Mouse (Mus musculus): ENCODE measurements around the gene Bpifa3. TPM values are rescaled to one million over a fixed set of nuclear protein-coding genes. Genes with fewer than 3 reads are reported as not detected.

Bpifa3 gene
- polyA plus RNA-seq (2011; ENCODE audit: insufficient read length, low read depth, missing spikeins) = not detected in 2 replicates

DNA sequence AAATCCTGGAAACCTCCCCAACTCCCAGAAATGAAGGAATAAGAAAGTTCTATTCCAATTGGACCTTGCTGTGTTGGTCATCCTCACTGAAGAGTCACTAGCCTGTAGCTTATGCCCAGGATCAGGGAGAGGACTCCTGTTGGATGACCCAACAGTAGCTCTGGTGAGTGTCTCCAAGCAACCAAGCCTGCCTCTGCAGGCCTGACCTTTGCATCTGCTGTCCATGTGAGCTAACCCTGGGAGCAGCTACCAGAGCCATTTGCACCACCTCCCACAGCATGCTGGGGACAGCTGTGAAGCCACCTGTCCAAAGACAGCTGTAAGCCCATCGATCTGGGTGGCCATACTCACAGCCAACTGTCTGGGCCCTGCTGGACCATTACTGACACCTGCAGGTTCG, at the start of gene Bpifa3:
Gene Bpifa3, plus strand, starts transcription at position 217 of the 400 bp plus-strand sequence.
- TF ChIP-seq CTCF (IDR thresholded peaks at IDR 0.05; ENCODE audit: borderline replicate concordance, insufficient read depth, low read length) (no peak), POLR2A (IDR thresholded peaks at IDR 0.05; ENCODE audit: low read depth, low read length) (no peak)
- H3K27ac ChIP-seq (ENCODE audit: insufficient read depth, low read length) = no peak within 1 kb of the TSS
- no peaks in the 10 kb centered on the region for H3K4me1 ChIP-seq (ENCODE audit: control insufficient read depth, insufficient read depth, low read length)
- H3K4me3 ChIP-seq (ENCODE audit: insufficient read depth, low read length) = no peak within 1 kb of the TSS

DNA sequence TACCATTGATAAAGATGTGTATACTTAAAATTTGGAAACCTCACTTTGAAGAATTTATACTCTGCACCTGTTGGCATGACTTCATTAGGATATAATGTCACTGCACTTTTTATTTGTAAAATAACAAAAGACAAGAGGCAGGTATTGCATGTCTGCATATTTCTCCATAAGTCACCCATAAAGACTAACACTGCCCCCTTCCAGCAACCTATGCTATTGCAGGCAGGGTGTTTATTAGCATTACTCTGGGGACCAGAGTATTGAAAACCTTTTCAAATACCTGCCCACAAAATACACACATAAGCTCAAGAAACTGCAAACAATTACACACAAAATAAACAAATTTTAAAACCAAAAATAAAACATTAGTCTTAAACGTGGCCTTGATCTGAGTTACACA, 32.4 kb upstream of the Bpifa3 start:
- Histone ChIP-seq H3K4me1 (ENCODE audit: control insufficient read depth, insufficient read depth, low read length) (no peaks in the 10 kb centered on the region), H3K27ac (ENCODE audit: insufficient read depth, low read length) (no peak overlapping the region), H3K4me3 (ENCODE audit: insufficient read depth, low read length) (no peak overlapping the region)
- TF ChIP-seq CTCF (IDR thresholded peaks at IDR 0.05; ENCODE audit: borderline replicate concordance, insufficient read depth, low read length) (no peak), POLR2A (IDR thresholded peaks at IDR 0.05; ENCODE audit: low read depth, low read length) (no peak)

DNA sequence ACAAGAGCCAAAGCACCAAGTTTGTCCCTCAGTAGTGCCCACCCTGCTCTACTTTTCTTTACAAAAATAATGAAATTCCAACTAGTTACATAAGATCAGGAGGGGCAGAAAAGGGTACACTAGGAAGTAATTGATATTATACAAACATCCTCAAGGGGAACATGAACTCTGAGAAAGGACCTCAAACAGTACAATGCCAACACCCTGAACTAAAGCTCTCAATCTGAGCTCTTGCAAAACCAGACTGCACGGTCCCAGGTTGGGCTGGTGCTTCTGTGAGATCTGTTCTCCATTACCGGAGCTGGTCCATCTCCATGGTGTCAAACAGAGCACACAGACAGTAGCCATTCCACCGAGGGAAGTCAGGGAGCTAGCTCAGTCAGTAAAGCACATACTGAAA, 12.8 kb upstream of the Bpifa3 start:
- TF ChIP-seq POLR2A (IDR thresholded peaks at IDR 0.05; ENCODE audit: low read depth, low read length) = no peak
- TF ChIP-seq CTCF (IDR thresholded peaks at IDR 0.05; ENCODE audit: borderline replicate concordance, insufficient read depth, low read length) = no peak
- H3K4me1 ChIP-seq (ENCODE audit: control insufficient read depth, insufficient read depth, low read length) = no peaks in the 10 kb centered on the region
- H3K4me3 ChIP-seq (ENCODE audit: insufficient read depth, low read length) = no peak overlapping the region
- no peak overlapping the region for H3K27ac ChIP-seq (ENCODE audit: insufficient read depth, low read length)

DNA sequence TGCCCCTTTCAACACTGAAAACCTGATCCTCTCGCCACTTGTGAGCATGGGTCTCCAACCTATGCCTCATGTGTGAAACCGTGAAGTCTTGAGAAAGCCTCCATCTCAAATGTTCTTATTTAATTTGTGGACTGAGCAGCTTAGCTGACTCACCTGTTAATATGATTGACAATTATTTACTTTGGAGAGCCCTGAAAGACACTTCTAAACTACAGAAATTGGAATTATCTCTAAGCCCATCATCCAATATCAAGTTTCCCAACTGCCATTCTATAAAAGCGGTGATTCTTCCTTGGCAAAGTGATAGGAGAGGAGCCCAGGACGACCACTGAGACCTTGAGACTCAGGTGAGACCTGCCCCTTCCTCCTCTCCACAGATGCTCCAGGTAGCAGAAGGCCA, 12.4 kb downstream of the Bpifa3 start, which contains the start of gene Bpifa1:
Gene Bpifa1, plus strand, starts transcription at position 301 of the 400 bp plus-strand sequence.
- no peaks in the 10 kb centered on the region for H3K4me1 ChIP-seq (ENCODE audit: control insufficient read depth, insufficient read depth, low read length)
- H3K27ac ChIP-seq (ENCODE audit: insufficient read depth, low read length) = no peak within 1 kb of the TSS
- TF ChIP-seq POLR2A (IDR thresholded peaks at IDR 0.05; ENCODE audit: low read depth, low read length) = no peak
- no peak for TF ChIP-seq CTCF (IDR thresholded peaks at IDR 0.05; ENCODE audit: borderline replicate concordance, insufficient read depth, low read length)
- H3K4me3 ChIP-seq (ENCODE audit: insufficient read depth, low read length) = no peak within 1 kb of the TSS

DNA sequence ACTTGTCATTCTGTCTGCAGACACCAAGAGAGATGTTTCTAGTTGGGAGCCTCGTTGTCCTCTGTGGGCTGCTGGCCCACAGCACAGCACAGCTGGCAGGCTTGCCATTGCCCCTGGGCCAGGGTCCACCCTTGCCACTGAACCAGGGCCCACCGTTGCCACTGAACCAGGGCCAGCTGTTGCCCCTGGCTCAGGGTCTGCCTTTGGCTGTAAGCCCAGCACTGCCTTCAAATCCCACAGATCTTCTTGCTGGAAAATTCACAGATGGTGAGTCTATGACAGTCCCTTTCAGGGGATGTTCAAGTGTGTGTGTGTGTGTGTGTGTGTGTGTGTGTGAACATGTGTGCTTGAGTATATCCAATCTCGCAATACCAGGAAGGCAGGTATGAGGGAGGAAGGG, 13.6 kb downstream of the Bpifa3 start:
- TF ChIP-seq POLR2A (IDR thresholded peaks at IDR 0.05; ENCODE audit: low read depth, low read length) = no peak
- no peak for TF ChIP-seq CTCF (IDR thresholded peaks at IDR 0.05; ENCODE audit: borderline replicate concordance, insufficient read depth, low read length)
- Histone ChIP-seq H3K4me1 (ENCODE audit: control insufficient read depth, insufficient read depth, low read length) (no peaks in the 10 kb centered on the region), H3K4me3 (ENCODE audit: insufficient read depth, low read length) (no peak overlapping the region), H3K27ac (ENCODE audit: insufficient read depth, low read length) (no peak overlapping the region)

DNA sequence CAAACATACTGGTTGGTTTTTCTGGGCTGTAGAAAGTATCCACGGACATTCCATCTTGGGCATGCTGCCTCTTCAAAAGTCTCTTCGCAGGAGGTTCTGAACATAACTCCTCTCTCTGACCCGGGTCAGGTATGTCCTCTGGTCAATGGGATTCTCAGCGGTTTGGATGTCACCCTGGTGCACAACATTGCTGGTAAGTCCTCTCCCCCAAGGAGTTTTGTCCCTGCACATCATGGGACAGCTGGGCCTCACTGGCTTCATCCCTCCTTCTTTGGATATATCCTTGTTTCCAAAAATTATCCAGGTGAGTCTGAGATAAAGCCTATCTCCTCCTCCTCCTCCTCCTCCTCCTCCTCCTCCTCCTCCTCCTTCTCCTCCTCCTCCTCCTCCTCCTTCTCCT, 17.4 kb downstream of the Bpifa3 start:
- H3K4me3 ChIP-seq (ENCODE audit: insufficient read depth, low read length) = no peak overlapping the region
- no peak for TF ChIP-seq POLR2A (IDR thresholded peaks at IDR 0.05; ENCODE audit: low read depth, low read length)
- TF ChIP-seq CTCF (IDR thresholded peaks at IDR 0.05; ENCODE audit: borderline replicate concordance, insufficient read depth, low read length) = no peak
- H3K27ac ChIP-seq (ENCODE audit: insufficient read depth, low read length) = no peak overlapping the region
- H3K4me1 ChIP-seq (ENCODE audit: control insufficient read depth, insufficient read depth, low read length) = no peaks in the 10 kb centered on the region

DNA sequence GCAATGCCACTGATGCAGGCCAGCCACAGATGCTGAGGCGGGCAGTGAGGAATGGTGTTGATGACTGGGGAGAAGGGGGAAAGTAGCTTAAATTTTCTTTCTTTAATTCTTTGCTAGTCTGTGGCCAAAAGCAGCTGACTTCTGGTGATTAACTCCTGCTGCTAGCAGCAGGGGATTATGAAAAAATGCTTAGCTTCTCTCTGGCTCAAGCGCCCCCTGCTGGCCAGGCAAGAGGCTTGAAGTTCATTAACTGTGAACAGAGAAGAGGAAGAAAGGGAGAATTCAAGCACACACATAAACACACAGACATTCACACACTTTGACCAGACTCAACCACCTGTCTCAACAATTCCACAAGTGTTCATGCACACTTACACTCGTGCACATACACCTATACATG, 28.3 kb downstream of the Bpifa3 start:
- TF ChIP-seq CTCF (IDR thresholded peaks at IDR 0.05; ENCODE audit: borderline replicate concordance, insufficient read depth, low read length) (0 out of 2 replicates have a peak, but pooled peaks have one; percentile 14), POLR2A (IDR thresholded peaks at IDR 0.05; ENCODE audit: low read depth, low read length) (no peak)
- no peak overlapping the region for H3K27ac ChIP-seq (ENCODE audit: insufficient read depth, low read length)
- H3K4me1 ChIP-seq (ENCODE audit: control insufficient read depth, insufficient read depth, low read length) = no peaks in the 10 kb centered on the region
- H3K4me3 ChIP-seq (ENCODE audit: insufficient read depth, low read length) = no peak overlapping the region

DNA sequence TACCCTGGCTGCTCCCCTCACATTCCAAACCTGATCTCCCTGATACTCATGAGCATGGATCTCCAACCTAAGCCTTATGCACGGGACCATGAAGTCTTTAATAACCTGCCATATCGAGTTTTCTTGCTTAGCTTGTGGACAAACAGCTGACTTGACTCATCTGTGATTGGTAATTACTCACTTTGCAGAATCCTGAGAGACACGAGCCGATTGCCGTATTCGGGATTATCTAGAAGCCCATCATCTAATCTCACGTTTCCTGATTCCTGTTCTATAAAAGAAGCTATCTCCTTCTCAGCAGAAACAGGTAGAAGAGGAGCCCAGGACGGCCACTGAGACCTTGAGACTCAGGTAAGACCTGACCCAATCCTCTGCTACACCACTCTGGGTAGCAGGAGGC, 32.2 kb downstream of the Bpifa3 start, which contains the start of gene Bpifa5:
Gene Bpifa5, plus strand, starts transcription at position 301 of the 400 bp plus-strand sequence.
- Histone ChIP-seq H3K4me1 (ENCODE audit: control insufficient read depth, insufficient read depth, low read length) (no peaks in the 10 kb centered on the region), H3K27ac (ENCODE audit: insufficient read depth, low read length) (no peak within 1 kb of the TSS), H3K4me3 (ENCODE audit: insufficient read depth, low read length) (no peak within 1 kb of the TSS)
- TF ChIP-seq CTCF (IDR thresholded peaks at IDR 0.05; ENCODE audit: borderline replicate concordance, insufficient read depth, low read length) = no peak
- TF ChIP-seq POLR2A (IDR thresholded peaks at IDR 0.05; ENCODE audit: low read depth, low read length) = no peak

DNA sequence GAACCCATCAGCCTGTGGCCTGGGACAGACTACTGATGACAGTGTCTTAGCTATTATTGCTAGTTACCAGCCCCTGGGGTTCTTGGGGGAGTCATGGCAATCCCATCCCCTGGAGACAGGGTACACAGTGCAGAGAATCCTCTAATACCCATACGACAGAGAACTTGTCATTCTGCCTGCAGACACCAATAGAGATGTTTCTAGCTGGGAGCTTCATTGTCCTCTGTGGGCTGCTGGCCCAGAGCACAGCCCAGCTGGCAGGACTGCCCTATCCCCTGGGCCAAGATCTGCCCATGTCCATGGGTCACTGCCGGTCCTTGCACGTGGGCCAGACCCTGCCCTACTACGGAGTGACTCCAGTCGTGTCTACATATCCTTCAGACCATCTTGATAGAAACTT, 33.2 kb downstream of the Bpifa3 start:
- H3K4me1 ChIP-seq (ENCODE audit: control insufficient read depth, insufficient read depth, low read length) = no peaks in the 10 kb centered on the region
- TF ChIP-seq POLR2A (IDR thresholded peaks at IDR 0.05; ENCODE audit: low read depth, low read length) (no peak), CTCF (IDR thresholded peaks at IDR 0.05; ENCODE audit: borderline replicate concordance, insufficient read depth, low read length) (no peak)
- no peak overlapping the region for H3K27ac ChIP-seq (ENCODE audit: insufficient read depth, low read length)
- H3K4me3 ChIP-seq (ENCODE audit: insufficient read depth, low read length) = no peak overlapping the region

DNA sequence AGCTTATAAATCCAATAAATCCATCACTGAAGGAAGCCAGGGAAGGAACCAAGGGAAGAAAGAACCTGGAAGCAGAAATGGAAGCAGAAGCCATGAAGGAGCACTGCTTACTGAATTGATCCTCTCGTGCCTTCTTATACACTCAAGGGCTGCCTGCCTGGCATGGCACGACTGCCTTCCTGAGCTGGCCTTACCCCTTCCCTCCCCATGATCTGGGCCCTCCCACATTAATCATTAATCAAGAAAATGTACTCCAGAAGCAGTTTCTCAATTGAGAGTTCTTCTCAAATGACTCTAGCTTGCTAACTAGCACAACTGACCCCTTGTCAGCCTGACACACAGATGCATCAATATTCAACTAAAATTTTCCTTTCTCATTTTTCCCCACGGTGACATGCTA, 39.0 kb downstream of the Bpifa3 start:
- no peak overlapping the region for H3K27ac ChIP-seq (ENCODE audit: insufficient read depth, low read length)
- H3K4me3 ChIP-seq (ENCODE audit: insufficient read depth, low read length) = no peak overlapping the region
- TF ChIP-seq POLR2A (IDR thresholded peaks at IDR 0.05; ENCODE audit: low read depth, low read length) (no peak), CTCF (IDR thresholded peaks at IDR 0.05; ENCODE audit: borderline replicate concordance, insufficient read depth, low read length) (no peak)
- H3K4me1 ChIP-seq (ENCODE audit: control insufficient read depth, insufficient read depth, low read length) = no peaks in the 10 kb centered on the region

DNA sequence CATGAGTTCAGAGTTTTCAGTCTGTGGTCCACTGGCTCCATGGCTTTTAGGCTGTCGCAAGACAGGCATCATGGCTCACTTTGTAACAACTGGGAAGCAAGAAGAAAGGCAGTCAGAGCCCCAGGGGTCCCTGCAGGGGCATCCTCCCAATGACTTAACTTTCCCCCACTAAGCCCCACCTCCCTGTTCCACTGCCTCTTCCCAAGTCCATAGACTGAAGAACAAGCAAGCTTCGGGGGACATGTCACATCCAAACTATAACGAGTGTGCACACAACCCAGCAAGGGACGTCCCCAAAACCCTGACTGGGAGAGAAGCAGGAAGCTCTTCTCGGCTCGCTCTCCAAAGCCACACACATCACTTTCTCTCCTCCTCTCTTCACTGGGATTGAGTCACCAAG, 41.5 kb downstream of the Bpifa3 start:
- TF ChIP-seq POLR2A (IDR thresholded peaks at IDR 0.05; ENCODE audit: low read depth, low read length) (no peak), CTCF (IDR thresholded peaks at IDR 0.05; ENCODE audit: borderline replicate concordance, insufficient read depth, low read length) (no peak)
- Histone ChIP-seq H3K27ac (ENCODE audit: insufficient read depth, low read length) (no peak overlapping the region), H3K4me3 (ENCODE audit: insufficient read depth, low read length) (no peak overlapping the region), H3K4me1 (ENCODE audit: control insufficient read depth, insufficient read depth, low read length) (no peaks in the 10 kb centered on the region)

All from embryonic fibroblast, embryonic 13.5 days (primary cell).